In the genomic region with DNA sequence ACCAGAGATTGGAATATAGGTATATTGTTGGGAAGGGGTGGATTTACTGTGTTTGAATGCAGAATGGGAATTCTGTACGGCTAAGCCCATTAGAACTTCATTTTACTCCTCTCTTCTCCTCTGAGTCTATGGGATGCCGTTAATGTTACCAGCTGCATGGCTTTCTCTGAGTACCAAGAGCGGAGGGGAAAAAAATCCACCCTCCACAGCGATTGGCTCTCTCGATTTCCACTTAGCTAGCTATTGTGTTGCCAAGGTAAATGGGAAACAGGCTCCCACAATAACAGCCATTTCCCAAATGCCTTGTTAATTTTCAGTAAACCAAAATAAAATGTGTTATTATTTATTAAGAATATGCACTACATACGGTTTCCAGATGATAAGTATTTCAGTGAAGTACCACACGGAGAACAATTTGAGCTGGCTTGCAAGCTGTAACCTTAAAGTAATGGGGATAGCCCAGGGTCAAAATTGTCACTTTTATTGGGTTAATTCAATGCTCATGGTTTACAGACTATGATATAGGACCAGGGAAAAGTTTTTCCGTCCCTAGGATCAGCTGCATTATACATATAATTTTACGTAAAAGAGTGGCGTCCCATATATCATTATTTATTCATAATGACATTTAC, we compare ENCODE assay signal across 28 mouse cellular contexts.
A peak's percentile ranks its signal among the peaks of the same experiment; 100 is the strongest.
DNase-seq lines count a peak whose midpoint lies in the region; ATAC-seq lines count a peak whose summit lies in the region.
"Had no signal": no experiment of that assay in that cellular context is flagged by ENCODE, and none has a peak within 500 bp of the region (broad histone marks: within the 10 kb centered on the region; RNA-seq: fewer than 3 reads in every experiment).

No protein-coding gene starts in this region.

- no peaks in the 10 kb centered on the region for H3K4me1 ChIP-seq in embryonic facial prominence, embryonic 11.5 days (ENCODE audit: control insufficient read depth, insufficient read depth, low read length)
- peaks cover 4% of the 10 kb centered on the region for H3K4me1 ChIP-seq in embryonic facial prominence, embryonic 10.5 days
- peaks cover 24% of the 10 kb centered on the region for H3K4me1 ChIP-seq in limb, embryonic 12.5 days (replicated peaks)
- H3K4me1 ChIP-seq in limb, embryonic 10.5 days = peaks cover 36% of the 10 kb centered on the region
- H3K4me1 ChIP-seq in embryonic facial prominence, embryonic 14.5 days (ENCODE audit: control insufficient read depth, insufficient read depth, low read length) = peaks cover 12% of the 10 kb centered on the region
- H3K4me1 ChIP-seq in limb, embryonic 13.5 days = peaks cover 21% of the 10 kb centered on the region
- H3K4me1 ChIP-seq: embryonic facial prominence, embryonic 12.5 days; forebrain, embryonic 13.5 days; forebrain, embryonic 15.5 days had no signal

- H3K9me3 ChIP-seq in embryonic facial prominence, embryonic 11.5 days (replicated peaks; ENCODE audit: control insufficient read depth, low read length) = no peaks in the 10 kb centered on the region
- no peaks in the 10 kb centered on the region for H3K9me3 ChIP-seq in embryonic facial prominence, embryonic 10.5 days
- H3K9me3 ChIP-seq in limb, embryonic 12.5 days = no peaks in the 10 kb centered on the region
- H3K9me3 ChIP-seq in limb, embryonic 10.5 days (replicated peaks) = no peaks in the 10 kb centered on the region
- no peaks in the 10 kb centered on the region for H3K9me3 ChIP-seq in embryonic facial prominence, embryonic 14.5 days (ENCODE audit: control insufficient read depth, low read length)
- H3K9me3 ChIP-seq in limb, embryonic 13.5 days = no peaks in the 10 kb centered on the region
- H3K9me3 ChIP-seq: embryonic facial prominence, embryonic 12.5 days; embryonic facial prominence, embryonic 15.5 days; forebrain, embryonic 13.5 days; forebrain, embryonic 15.5 days had no signal

- no peaks in the 10 kb centered on the region for H3K36me3 ChIP-seq in embryonic facial prominence, embryonic 11.5 days (replicated peaks; ENCODE audit: control insufficient read depth, insufficient read depth, low read depth, low read length)
- no peaks in the 10 kb centered on the region for H3K36me3 ChIP-seq in embryonic facial prominence, embryonic 10.5 days (replicated peaks)
- H3K36me3 ChIP-seq in limb, embryonic 12.5 days = no peaks in the 10 kb centered on the region
- H3K36me3 ChIP-seq in limb, embryonic 10.5 days = no peaks in the 10 kb centered on the region
- no peaks in the 10 kb centered on the region for H3K36me3 ChIP-seq in embryonic facial prominence, embryonic 14.5 days (ENCODE audit: control insufficient read depth, insufficient read depth, low read length)
- no peaks in the 10 kb centered on the region for H3K36me3 ChIP-seq in limb, embryonic 13.5 days
- H3K36me3 ChIP-seq: embryonic facial prominence, embryonic 12.5 days; embryonic facial prominence, embryonic 15.5 days; forebrain, embryonic 15.5 days; G1E had no signal

- H3K9ac ChIP-seq in embryonic facial prominence, embryonic 11.5 days (replicated peaks; ENCODE audit: low read length) = no peak overlapping the region
- H3K9ac ChIP-seq in limb, embryonic 12.5 days (replicated peaks) = no peak overlapping the region
- H3K9ac ChIP-seq in embryonic facial prominence, embryonic 14.5 days (ENCODE audit: low read depth, low read length) = no peak overlapping the region
- no peak overlapping the region for H3K9ac ChIP-seq in limb, embryonic 13.5 days
- H3K9ac ChIP-seq: embryonic facial prominence, embryonic 12.5 days; embryonic facial prominence, embryonic 15.5 days; forebrain, embryonic 13.5 days; forebrain, embryonic 15.5 days; forebrain, postnatal 0 days had no signal

- H3K4me2 ChIP-seq in embryonic facial prominence, embryonic 11.5 days (ENCODE audit: low read depth, low read length) = no peak overlapping the region
- no peak overlapping the region for H3K4me2 ChIP-seq in limb, embryonic 12.5 days
- H3K4me2 ChIP-seq in embryonic facial prominence, embryonic 14.5 days (ENCODE audit: low read depth, low read length) = no peak overlapping the region
- H3K4me2 ChIP-seq in limb, embryonic 13.5 days (replicated peaks) = no peak overlapping the region
- H3K4me2 ChIP-seq: embryonic facial prominence, embryonic 12.5 days; embryonic facial prominence, embryonic 15.5 days; forebrain, embryonic 13.5 days; forebrain, embryonic 15.5 days had no signal

- peak; percentile 34 for DNase-seq in embryonic facial prominence, embryonic 11.5 days (ENCODE audit: low spot score)
- DNase-seq in embryonic facial prominence, embryonic 10.5 days (ENCODE audit: low spot score) = no peak
- DNase-seq in limb, embryonic 10.5 days (ENCODE audit: low spot score) = no peak
- DNase-seq in embryonic facial prominence, embryonic 14.5 days (ENCODE audit: low spot score) = peak; percentile 79
- DNase-seq in spleen, postnatal 4 days (ENCODE audit: low spot score in 2 of 2) = no peak
- DNase-seq: adrenal gland, adult 8-10 months; adrenal gland, postnatal 14 days; adrenal gland, postnatal 36 days; B cell, adult 2 months; cerebellum, adult 11-12 months; cerebellum, adult 2 months; cerebellum, adult 9-10 months; cerebellum, postnatal 10 days; cerebellum, postnatal 25 days; forebrain, postnatal 0 days had no signal

- no peak for ATAC-seq in embryonic facial prominence, embryonic 11.5 days (replicated peaks; ENCODE audit: insufficient number of reproducible peaks, low FRiP score, low TSS enrichment, low read depth)
- ATAC-seq in limb, embryonic 12.5 days (ENCODE audit: insufficient number of reproducible peaks, insufficient read depth, low FRiP score, low TSS enrichment, low read depth) = peak; percentile 47; the same call in 1 of the 2 replicates
- no peak for ATAC-seq in embryonic facial prominence, embryonic 14.5 days (ENCODE audit: low read depth)
- peak; percentile 64; the same call in 1 of the 2 replicates for ATAC-seq in limb, embryonic 13.5 days (ENCODE audit: low FRiP score, low read depth)
- no peak for ATAC-seq in erythroid progenitor cell, adult 5-6 weeks (replicated peaks; ENCODE audit: low FRiP score, poor library complexity, severe bottlenecking)
- ATAC-seq: activated CD4-positive, CD25-positive, alpha-beta regulatory T cell, adult 4 months; CD4-positive, CD25-positive, alpha-beta regulatory T cell, adult 4 months; forebrain, embryonic 13.5 days; forebrain, embryonic 15.5 days; forebrain, postnatal 0 days; Patski had no signal

- H3K27me3 ChIP-seq in embryonic facial prominence, embryonic 11.5 days (ENCODE audit: control insufficient read depth, insufficient read depth, low read length) = no peaks in the 10 kb centered on the region
- no peaks in the 10 kb centered on the region for H3K27me3 ChIP-seq in embryonic facial prominence, embryonic 10.5 days (replicated peaks; ENCODE audit: low read depth, poor library complexity, severe bottlenecking)
- no peaks in the 10 kb centered on the region; the same call in 1 of the 2 replicates for H3K27me3 ChIP-seq in limb, embryonic 12.5 days
- peaks cover 9% of the 10 kb centered on the region; the same call in 1 of the 2 replicates for H3K27me3 ChIP-seq in limb, embryonic 10.5 days (ENCODE audit: low read depth, poor library complexity, severe bottlenecking)
- no peaks in the 10 kb centered on the region for H3K27me3 ChIP-seq in embryonic facial prominence, embryonic 14.5 days (replicated peaks; ENCODE audit: control insufficient read depth, insufficient read depth, low read length)
- 0 out of 2 replicates have a peak, but pooled peaks cover 3% of the 10 kb centered on the region for H3K27me3 ChIP-seq in limb, embryonic 13.5 days
- H3K27me3 ChIP-seq: CH12.LX; embryonic facial prominence, embryonic 12.5 days; embryonic facial prominence, embryonic 15.5 days; forebrain, embryonic 13.5 days; forebrain, embryonic 15.5 days; Patski had no signal

- H3K27ac ChIP-seq in embryonic facial prominence, embryonic 11.5 days (replicated peaks; ENCODE audit: low read depth, low read length) = no peak overlapping the region
- H3K27ac ChIP-seq in embryonic facial prominence, embryonic 10.5 days (replicated peaks) = no peak overlapping the region
- no peak overlapping the region; the same call in 1 of the 2 replicates for H3K27ac ChIP-seq in limb, embryonic 12.5 days
- H3K27ac ChIP-seq in limb, embryonic 10.5 days = no peak overlapping the region
- no peak overlapping the region for H3K27ac ChIP-seq in embryonic facial prominence, embryonic 14.5 days (replicated peaks; ENCODE audit: low read depth, low read length)
- no peak overlapping the region for H3K27ac ChIP-seq in limb, embryonic 13.5 days
- H3K27ac ChIP-seq: embryonic facial prominence, embryonic 12.5 days; forebrain, embryonic 13.5 days; forebrain, embryonic 15.5 days had no signal

- H3K4me3 ChIP-seq in embryonic facial prominence, embryonic 11.5 days (ENCODE audit: low read depth, low read length) = no peak overlapping the region
- H3K4me3 ChIP-seq in embryonic facial prominence, embryonic 10.5 days = no peak overlapping the region
- H3K4me3 ChIP-seq in limb, embryonic 12.5 days (replicated peaks) = no peak overlapping the region
- no peak overlapping the region for H3K4me3 ChIP-seq in limb, embryonic 10.5 days
- H3K4me3 ChIP-seq in embryonic facial prominence, embryonic 14.5 days (ENCODE audit: low read depth, low read length) = no peak overlapping the region
- H3K4me3 ChIP-seq in limb, embryonic 13.5 days = no peak overlapping the region
- H3K4me3 ChIP-seq: embryonic facial prominence, embryonic 12.5 days; embryonic facial prominence, embryonic 15.5 days; erythroblast, embryonic 14.5 days; forebrain, embryonic 13.5 days; forebrain, embryonic 15.5 days had no signal

- 73% methylated on average over 10 of the region's 10 CpGs for WGBS in embryonic facial prominence, embryonic 11.5 days
- WGBS in embryonic facial prominence, embryonic 10.5 days = 83% methylated on average over 10 of the region's 10 CpGs
- 53% methylated on average over 10 of the region's 10 CpGs for WGBS in limb, embryonic 12.5 days
- 88% methylated on average over 10 of the region's 10 CpGs for WGBS in limb, embryonic 10.5 days
- WGBS in embryonic facial prominence, embryonic 14.5 days = 61% methylated on average over 10 of the region's 10 CpGs
- WGBS in limb, embryonic 13.5 days = 40% methylated on average over 10 of the region's 10 CpGs

Comparison
In these comparisons a context has a peak if more than half of its experiments do, and no peak if none do; other contexts are left out.
1. DNase-seq: peak in embryonic facial prominence, embryonic 11.5 days (single experiment) and embryonic facial prominence, embryonic 14.5 days (single experiment); none in embryonic facial prominence, embryonic 10.5 days (single experiment), limb, embryonic 10.5 days (single experiment) and spleen, postnatal 4 days (0 of 2).
2. ATAC-seq: peak in limb, embryonic 12.5 days (single experiment) and limb, embryonic 13.5 days (single experiment); none in embryonic facial prominence, embryonic 11.5 days (single experiment), embryonic facial prominence, embryonic 14.5 days (single experiment) and erythroid progenitor cell, adult 5-6 weeks (single experiment).